Mouse (Mus musculus) G1E (cell line): ENCODE measurements around the gene Ankrd52. TPM values are rescaled to one million over a fixed set of nuclear protein-coding genes. Genes with fewer than 3 reads are reported as not detected.
A peak's percentile ranks its signal among the peaks of the same experiment; 100 is the strongest.

Experiments used
- ATAC-seq: 2 replicates; pipeline ENCODE4 v1.8.0; 2016; ENCODE audit warnings: mild to moderate bottlenecking; ENCODE audit not compliant: insufficient number of reproducible peaks, poor library complexity, low FRiP score, severe bottlenecking; ENCODE audit errors: extremely low read depth
- DNase-seq: peaks from one replicate; pipeline ENCODE4 v3.0.0; 2012; ENCODE audit warnings: low spot score
- H3K27me3 ChIP-seq: 2 replicates; pipeline ENCODE4 v1.6.1; 2012; ENCODE audit warnings: mild to moderate bottlenecking, low read length, inconsistent platforms; ENCODE audit not compliant: insufficient read depth
- H3K36me3 ChIP-seq: replicated peaks from 2 replicates; pipeline ENCODE3; 2012; ENCODE audit warnings: mild to moderate bottlenecking, inconsistent platforms
- H3K4me1 ChIP-seq: 2 replicates; pipeline ENCODE4 v1.6.1; 2012; ENCODE audit warnings: low read depth, low read length, inconsistent platforms, mixed read lengths; ENCODE audit not compliant: insufficient read depth
- H3K4me3 ChIP-seq: 2 replicates; pipeline ENCODE4 v1.5.1; 2012; ENCODE audit warnings: low read depth, mild to moderate bottlenecking, inconsistent platforms, low read length, moderate library complexity, mixed read lengths
- H3K9me3 ChIP-seq: replicated peaks from 2 replicates; pipeline ENCODE4 v1.6.1; 2012; ENCODE audit warnings: inconsistent platforms
- CTCF ChIP-seq: IDR thresholded peaks from 2 replicates; pipeline ENCODE4 v1.5.1; 2012; ENCODE audit warnings: low read depth, low read length, inconsistent platforms, mixed read lengths
- GATA1 ChIP-seq: IDR thresholded peaks from 2 replicates; pipeline ENCODE4 v1.6.1; 2012; ENCODE audit warnings: borderline replicate concordance, low read length, inconsistent platforms, mixed read lengths
- GATA2 ChIP-seq: IDR thresholded peaks from 2 replicates; pipeline ENCODE4 v1.6.1; 2012; ENCODE audit warnings: low read depth, low read length, inconsistent platforms, borderline replicate concordance
- POLR2AphosphoS5 ChIP-seq: IDR thresholded peaks from 2 replicates; pipeline ENCODE4 v1.6.1; 2012; ENCODE audit warnings: low read depth, low read length, inconsistent platforms; ENCODE audit not compliant: insufficient replicate concordance
- TAL1 ChIP-seq: conservative IDR thresholded peaks from 2 replicates; pipeline ENCODE4 v1.6.1; 2012; ENCODE audit warnings: low read depth, low read length, inconsistent platforms, mixed read lengths
- polyA plus RNA-seq: library from polyadenylated mRNA; stranded (reverse); fragments of >175 nt; gene quantifications from 2 replicates; pipeline ENCODE4 v1.2.3, GENCODE M21; 2012
- total RNA-seq, 2 experiments: library from RNA; stranded (forward) in 1 of 2; stranded (reverse) in 1 of 2; fragments of 200-1000 nt in 1 of 2; fragments of >200 nt in 1 of 2; fragmentation: Nextera tagmentation in 1 of 2; gene quantifications; 2 replicates each; pipeline ENCODE4 v1.2.3; 2014 to 2017

The Ankrd52 gene
- total and polyA plus RNA-seq, 3 experiments, result 6.6 to 75.9 (median 72.9) TPM

GRCm38 (mm10) chr10:128396017-128396673, 19.2 kb downstream of the Ankrd52 start:
- peaks cover 26% of the 10 kb centered on the region for H3K4me1 ChIP-seq
- DNase-seq, result no peak
- peaks cover 91% of the 10 kb centered on the region for H3K36me3 ChIP-seq
- no peak overlapping the region for H3K4me3 ChIP-seq
- no peaks in the 10 kb centered on the region for H3K9me3 ChIP-seq
- no peak for TF ChIP-seq GATA1
- 0 out of 2 replicates have a peak, but pooled peaks have one; percentile 5 for TF ChIP-seq POLR2AphosphoS5
- no peaks in the 10 kb centered on the region for H3K27me3 ChIP-seq
- ATAC-seq, result no peak

GRCm38 (mm10) chr10:128396716-128397264, 19.9 kb downstream of the Ankrd52 start:
- Histone ChIP-seq H3K4me3 (no peak overlapping the region), H3K27me3 (no peaks in the 10 kb centered on the region), H3K4me1 (peaks cover 25% of the 10 kb centered on the region), H3K36me3 (peaks cover 91% of the 10 kb centered on the region), H3K9me3 (no peaks in the 10 kb centered on the region)
- DNase-seq (no peak), ATAC-seq (no peak)
- no peak for TF ChIP-seq GATA2
- 0 out of 2 replicates have a peak, but pooled peaks have one; percentile 63 for TF ChIP-seq POLR2AphosphoS5

GRCm38 (mm10) chr10:128397466-128397865, 20.6 kb downstream of the Ankrd52 start:
- Histone ChIP-seq H3K9me3 (no peaks in the 10 kb centered on the region), H3K36me3 (peaks cover 88% of the 10 kb centered on the region), H3K4me3 (no peak overlapping the region), H3K4me1 (peaks cover 21% of the 10 kb centered on the region), H3K27me3 (no peaks in the 10 kb centered on the region)
- TF ChIP-seq GATA2, result no peak
- no peak for ATAC-seq
- no peak for DNase-seq

GRCm38 (mm10) chr10:128400338-128400737, 23.4 kb downstream of the Ankrd52 start:
- DNase-seq, result no peak
- TF ChIP-seq TAL1 (no peak), GATA1 (no peak), CTCF (no peak)
- Histone ChIP-seq H3K4me1 (peaks cover 17% of the 10 kb centered on the region), H3K9me3 (no peaks in the 10 kb centered on the region), H3K4me3 (no peak overlapping the region), H3K36me3 (peaks cover 82% of the 10 kb centered on the region), H3K27me3 (no peaks in the 10 kb centered on the region)
- ATAC-seq, result no peak

GRCm38 (mm10) chr10:128401056-128401455, 24.1 kb downstream of the Ankrd52 start, which contains the start of gene Slc39a5:
Gene Slc39a5, minus strand, starts transcription at chr10:128401229.
- Histone ChIP-seq H3K36me3 (peaks cover 82% of the 10 kb centered on the region), H3K27me3 (no peaks in the 10 kb centered on the region), H3K9me3 (no peaks in the 10 kb centered on the region), H3K4me3 (no peak within 1 kb of the TSS), H3K4me1 (peaks cover 10% of the 10 kb centered on the region)
- TF ChIP-seq POLR2AphosphoS5, result no peak
- TF ChIP-seq GATA2, result no peak
- no peak for TF ChIP-seq CTCF
- ATAC-seq (no peak), DNase-seq (no peak)

- no peak for ATAC-seq
- DNase-seq, result no peak
- Histone ChIP-seq H3K36me3 (peaks cover 81% of the 10 kb centered on the region), H3K27me3 (no peaks in the 10 kb centered on the region), H3K4me1 (peaks cover 7% of the 10 kb centered on the region), H3K4me3 (no peak overlapping the region), H3K9me3 (no peaks in the 10 kb centered on the region)
- TF ChIP-seq CTCF (no peak), TAL1 (no peak), GATA2 (no peak), GATA1 (no peak)
Measured at GRCm38 (mm10) chr10:128401638-128402037, 24.7 kb downstream of the Ankrd52 start.

- Histone ChIP-seq H3K27me3 (no peaks in the 10 kb centered on the region), H3K4me1 (peaks cover 19% of the 10 kb centered on the region), H3K4me3 (no peak overlapping the region), H3K36me3 (peaks cover 84% of the 10 kb centered on the region), H3K9me3 (no peaks in the 10 kb centered on the region)
- no peak for DNase-seq
- TF ChIP-seq GATA2 (no peak), POLR2AphosphoS5 (no peak), TAL1 (no peak), CTCF (no peak), GATA1 (no peak)
- no peak for ATAC-seq
Measured at GRCm38 (mm10) chr10:128403931-128404330, 27.0 kb downstream of the Ankrd52 start.
